Mouse (Mus musculus): ENCODE results near the gene A730061H03Rik. TPM values are rescaled to one million over a fixed set of nuclear protein-coding genes. Genes with fewer than 3 reads are reported as not detected.

The A730061H03Rik gene
- total and polyA plus RNA-seq, 3 experiments = 0.17 to 43.1 (median 0.87) TPM

DNA sequence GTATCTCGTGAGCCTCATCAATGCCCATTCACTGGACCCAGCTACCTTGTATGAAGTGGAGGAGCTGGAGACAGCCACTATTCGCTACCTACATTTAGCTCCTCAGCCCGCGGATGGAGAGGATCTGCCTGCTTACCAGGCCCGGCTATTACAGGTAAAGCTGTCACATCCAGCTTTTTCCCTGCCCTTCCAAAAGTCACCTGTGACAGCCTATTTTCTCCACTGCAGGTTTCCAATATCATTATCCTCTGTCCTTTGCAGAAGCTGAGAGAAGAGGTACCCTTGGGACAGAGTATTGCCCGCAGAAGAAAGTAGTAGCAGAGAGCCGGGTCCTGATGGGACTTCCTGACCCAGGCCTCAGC is 43.0 kb upstream of the A730061H03Rik start, which contains the start of gene Irf9:
Irf9 (plus strand) TSS at position 301 of the 362 bp plus-strand sequence.
- H3K9me3 ChIP-seq (replicated peaks) = no peaks in the 10 kb centered on the region
- H3K4me3 ChIP-seq (ENCODE audit: low read depth, low read length) = peak within 1 kb of the TSS; percentile 71
- DNase-seq (ENCODE audit: low spot score) (no peak), ATAC-seq (ENCODE audit: extremely low read depth, insufficient number of reproducible peaks, low FRiP score, poor library complexity, severe bottlenecking) (no peak)
- H3K36me3 ChIP-seq (replicated peaks) = peaks cover 87% of the 10 kb centered on the region
- TF ChIP-seq GATA1 (IDR thresholded peaks at IDR 0.05; ENCODE audit: borderline replicate concordance, low read length) = no peak
- no peak for TF ChIP-seq TAL1 (conservative IDR thresholded peaks at IDR 0.05; ENCODE audit: low read depth, low read length)
- H3K4me1 ChIP-seq (ENCODE audit: insufficient read depth, low read depth, low read length) = peaks cover 71% of the 10 kb centered on the region
- H3K27me3 ChIP-seq (ENCODE audit: insufficient read depth, low read length) = no peaks in the 10 kb centered on the region

DNA sequence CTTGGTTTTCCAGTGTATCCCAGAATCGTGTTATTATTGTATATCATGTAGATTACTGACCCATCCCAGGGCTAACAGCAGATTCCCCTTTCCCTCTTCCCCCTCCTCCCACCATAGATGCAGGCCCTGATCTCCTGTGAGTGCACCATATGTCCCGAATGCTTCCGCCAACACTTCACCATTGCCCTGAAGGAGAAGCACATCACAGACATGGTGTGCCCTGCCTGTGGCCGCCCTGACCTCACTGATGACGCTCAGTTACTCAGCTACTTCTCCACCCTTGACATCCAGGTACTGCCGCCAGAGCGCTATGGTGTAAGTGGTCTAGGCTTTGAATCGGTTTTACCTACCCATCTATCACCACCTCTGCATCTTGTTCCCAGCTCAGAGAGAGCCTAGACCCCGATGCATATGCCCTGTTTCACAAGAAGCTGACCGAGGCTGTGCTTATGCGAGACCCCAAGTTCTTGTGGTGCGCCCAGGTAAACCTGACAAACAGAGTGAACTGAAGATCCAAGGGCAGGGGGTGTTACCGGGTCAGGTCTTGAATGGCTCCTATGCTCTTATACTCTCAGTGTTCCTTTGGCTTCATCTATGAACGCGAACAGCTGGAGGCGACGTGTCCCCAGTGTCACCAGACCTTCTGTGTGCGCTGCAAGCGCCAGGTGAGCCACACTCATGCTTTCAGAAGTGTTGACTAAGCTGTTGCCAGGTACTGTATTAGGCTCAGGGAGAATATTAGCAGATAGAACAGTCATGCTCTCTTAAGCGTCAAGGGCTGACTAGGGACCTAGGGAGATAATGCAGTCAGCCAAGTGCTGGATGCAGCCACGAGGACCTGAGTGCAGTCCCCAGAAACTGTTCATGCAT is 38.5 kb upstream of the A730061H03Rik start:
- TF ChIP-seq GATA2 (IDR thresholded peaks at IDR 0.05; ENCODE audit: borderline replicate concordance, low read depth, low read length) (no peak), POLR2AphosphoS5 (IDR thresholded peaks at IDR 0.05; ENCODE audit: insufficient replicate concordance, low read depth, low read length) (no peak), CTCF (IDR thresholded peaks at IDR 0.05; ENCODE audit: low read depth, low read length) (no peak), TAL1 (conservative IDR thresholded peaks at IDR 0.05; ENCODE audit: low read depth, low read length) (no peak), GATA1 (IDR thresholded peaks at IDR 0.05; ENCODE audit: borderline replicate concordance, low read length) (no peak)
- ATAC-seq (ENCODE audit: extremely low read depth, insufficient number of reproducible peaks, low FRiP score, poor library complexity, severe bottlenecking) = no peak

DNA sequence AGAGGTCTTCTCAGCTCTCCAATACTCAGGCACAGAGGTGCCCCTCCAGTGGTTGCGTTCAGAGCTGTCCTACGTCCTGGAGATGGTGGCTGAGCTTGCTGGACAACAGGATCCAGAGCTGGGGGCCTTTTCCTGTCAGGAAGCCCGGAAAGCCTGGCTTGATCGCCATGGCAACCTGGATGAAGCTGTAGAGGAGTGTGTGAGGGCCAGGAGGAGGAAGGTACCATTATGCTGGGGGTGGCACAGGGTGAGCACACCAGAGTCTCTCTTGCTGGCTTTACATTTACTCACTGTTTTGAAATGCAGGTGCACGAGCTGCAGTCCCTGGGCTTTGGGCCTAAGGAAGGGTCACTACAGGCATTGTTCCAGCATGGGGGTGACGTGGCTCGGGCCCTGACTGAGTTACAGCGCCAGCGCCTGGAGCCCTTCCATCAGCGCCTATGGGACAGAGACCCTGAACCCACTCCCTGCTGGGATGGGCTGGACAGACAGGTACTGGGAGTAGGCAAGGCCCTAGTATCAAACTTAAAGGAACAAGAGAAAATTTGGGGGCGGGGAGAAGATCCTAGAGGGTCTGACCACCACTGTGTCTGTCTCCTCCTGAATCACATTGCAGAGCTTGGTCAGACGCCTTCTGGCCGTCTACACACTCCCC is 36.0 kb upstream of the A730061H03Rik start:
- TF ChIP-seq TAL1 (conservative IDR thresholded peaks at IDR 0.05; ENCODE audit: low read depth, low read length) (no peak), CTCF (IDR thresholded peaks at IDR 0.05; ENCODE audit: low read depth, low read length) (no peak), GATA2 (IDR thresholded peaks at IDR 0.05; ENCODE audit: borderline replicate concordance, low read depth, low read length) (no peak), GATA1 (IDR thresholded peaks at IDR 0.05; ENCODE audit: borderline replicate concordance, low read length) (no peak), POLR2AphosphoS5 (IDR thresholded peaks at IDR 0.05; ENCODE audit: insufficient replicate concordance, low read depth, low read length) (no peak)

More for the DNA sequence above, 38.5 kb upstream of the A730061H03Rik start:
- H3K9me3 ChIP-seq (replicated peaks) = no peaks in the 10 kb centered on the region
- H3K36me3 ChIP-seq (replicated peaks) = peaks cover 96% of the 10 kb centered on the region
- H3K27me3 ChIP-seq (ENCODE audit: insufficient read depth, low read length) = no peaks in the 10 kb centered on the region
- peaks cover 44% of the 10 kb centered on the region for H3K4me1 ChIP-seq (ENCODE audit: insufficient read depth, low read depth, low read length)
- no peak for DNase-seq (ENCODE audit: low spot score)
- no peak overlapping the region for H3K4me3 ChIP-seq (ENCODE audit: low read depth, low read length)

GRCm38 (mm10) chr14:55592226-55592625 is 32.0 kb upstream of the A730061H03Rik start:
- DNase-seq (ENCODE audit: low spot score) = no peak
- H3K36me3 ChIP-seq (replicated peaks) = peaks cover 68% of the 10 kb centered on the region
- no peaks in the 10 kb centered on the region for H3K27me3 ChIP-seq (ENCODE audit: insufficient read depth, low read length)
- no peaks in the 10 kb centered on the region for H3K9me3 ChIP-seq (replicated peaks)
- peaks cover 58% of the 10 kb centered on the region for H3K4me1 ChIP-seq (ENCODE audit: insufficient read depth, low read depth, low read length)
- H3K4me3 ChIP-seq (ENCODE audit: low read depth, low read length) = peak overlapping the region; percentile 96
- TF ChIP-seq CTCF (IDR thresholded peaks at IDR 0.05; ENCODE audit: low read depth, low read length) = no peak
- TF ChIP-seq POLR2AphosphoS5 (IDR thresholded peaks at IDR 0.05; ENCODE audit: insufficient replicate concordance, low read depth, low read length) = no peak
- TF ChIP-seq GATA1 (IDR thresholded peaks at IDR 0.05; ENCODE audit: borderline replicate concordance, low read length) = no peak
- no peak for TF ChIP-seq TAL1 (conservative IDR thresholded peaks at IDR 0.05; ENCODE audit: low read depth, low read length)
- TF ChIP-seq GATA2 (IDR thresholded peaks at IDR 0.05; ENCODE audit: borderline replicate concordance, low read depth, low read length) = no peak
- ATAC-seq (ENCODE audit: extremely low read depth, insufficient number of reproducible peaks, low FRiP score, poor library complexity, severe bottlenecking) = no peak

More for the DNA sequence above, 36.0 kb upstream of the A730061H03Rik start:
- no peaks in the 10 kb centered on the region for H3K27me3 ChIP-seq (ENCODE audit: insufficient read depth, low read length)
- peaks cover 38% of the 10 kb centered on the region for H3K4me1 ChIP-seq (ENCODE audit: insufficient read depth, low read depth, low read length)
- no peaks in the 10 kb centered on the region for H3K9me3 ChIP-seq (replicated peaks)
- DNase-seq (ENCODE audit: low spot score) (no peak), ATAC-seq (ENCODE audit: extremely low read depth, insufficient number of reproducible peaks, low FRiP score, poor library complexity, severe bottlenecking) (no peak)
- no peak overlapping the region for H3K4me3 ChIP-seq (ENCODE audit: low read depth, low read length)
- peaks cover 77% of the 10 kb centered on the region for H3K36me3 ChIP-seq (replicated peaks)

- H3K9me3 ChIP-seq (replicated peaks) = no peaks in the 10 kb centered on the region
- H3K27me3 ChIP-seq (ENCODE audit: insufficient read depth, low read length) = no peaks in the 10 kb centered on the region
- H3K4me1 ChIP-seq (ENCODE audit: insufficient read depth, low read depth, low read length) = peaks cover 62% of the 10 kb centered on the region
- H3K36me3 ChIP-seq (replicated peaks) = peaks cover 64% of the 10 kb centered on the region
- ATAC-seq (ENCODE audit: extremely low read depth, insufficient number of reproducible peaks, low FRiP score, poor library complexity, severe bottlenecking) (peak; percentile 79), DNase-seq (ENCODE audit: low spot score) (peak; percentile 87)
- H3K4me3 ChIP-seq (ENCODE audit: low read depth, low read length) = peak within 1 kb of the TSS; percentile 96
- no peak for TF ChIP-seq POLR2AphosphoS5 (IDR thresholded peaks at IDR 0.05; ENCODE audit: insufficient replicate concordance, low read depth, low read length)
- no peak for TF ChIP-seq TAL1 (conservative IDR thresholded peaks at IDR 0.05; ENCODE audit: low read depth, low read length)
- TF ChIP-seq GATA2 (IDR thresholded peaks at IDR 0.05; ENCODE audit: borderline replicate concordance, low read depth, low read length) = no peak
- TF ChIP-seq CTCF (IDR thresholded peaks at IDR 0.05; ENCODE audit: low read depth, low read length) = no peak
- TF ChIP-seq GATA1 (IDR thresholded peaks at IDR 0.05; ENCODE audit: borderline replicate concordance, low read length) = no peak
Measured at GRCm38 (mm10) chr14:55591331-55591891, 31.2 kb upstream of the A730061H03Rik start, which contains the start of gene Rnf31. Gene Rnf31, plus strand, starts transcription at chr14:55591708.

Measured in G1E (cell line).